Mouse (Mus musculus) limb, embryonic 11.5 days (tissue): ENCODE results near the gene Pla1a. TPM values are rescaled to one million over a fixed set of nuclear protein-coding genes. Genes with fewer than 3 reads are reported as not detected.

ENCODE experiments used
- ATAC-seq: fragments of 200-750 bp; cut with Nextera tagmentation; 2 replicates; pipeline ENCODE4 v1.8.0; 2017; ENCODE audit warnings: low read depth; ENCODE audit not compliant: insufficient number of reproducible peaks, low FRiP score, low TSS enrichment
- DNase-seq: peaks from one replicate; pipeline ENCODE4 v3.0.0-alpha.2; 2015; ENCODE audit warnings: low spot score
- H3K27ac ChIP-seq: fragments of 300-500 bp; sonication (generic); replicated peaks from 2 replicates; pipeline ENCODE4 v1.5.1; 2014; ENCODE audit warnings: low read depth, mild to moderate bottlenecking, low read length
- H3K27me3 ChIP-seq: fragments of 300-500 bp; sonication (generic); 2 replicates; pipeline ENCODE4 v1.6.1; 2014; ENCODE audit warnings: mild to moderate bottlenecking, low read length, mixed read lengths; ENCODE audit not compliant: control insufficient read depth, insufficient read depth
- H3K36me3 ChIP-seq: fragments of 300-500 bp; sonication (generic); 2 replicates; pipeline ENCODE4 v1.6.1; 2014; ENCODE audit warnings: mild to moderate bottlenecking, low read length, moderate library complexity, mixed read lengths; ENCODE audit not compliant: control insufficient read depth, insufficient read depth
- H3K4me1 ChIP-seq: fragments of 300-500 bp; sonication (generic); 2 replicates; pipeline ENCODE4 v1.6.1; 2014; ENCODE audit warnings: low read length, mixed read lengths; ENCODE audit not compliant: control insufficient read depth, insufficient read depth
- H3K4me2 ChIP-seq: fragments of 300-500 bp; sonication (generic); 2 replicates; pipeline ENCODE4 v1.6.1; 2014; ENCODE audit warnings: low read depth, mild to moderate bottlenecking, moderate library complexity; ENCODE audit not compliant: severe bottlenecking
- H3K4me3 ChIP-seq: fragments of 300-500 bp; sonication (generic); 2 replicates; pipeline ENCODE4 v1.5.1; 2014; ENCODE audit warnings: low read depth, low read length
- H3K9ac ChIP-seq: fragments of 300-500 bp; sonication (generic); 2 replicates; pipeline ENCODE4 v1.6.1; 2014; ENCODE audit warnings: mild to moderate bottlenecking, low read length
- H3K9me3 ChIP-seq: fragments of 300-500 bp; sonication (generic); 2 replicates; pipeline ENCODE4 v1.6.1; 2016; ENCODE audit warnings: low read length; ENCODE audit not compliant: control insufficient read depth
- WGBS: fragments of 180-500 bp; shearing (Covaris S2); extraction: QIAGEN DNeasy Blood & Tissue Kit; methylation state at CpG from one replicate; pipeline ENCODE4 v1.1.7; 2014; 5-methylcytosine and 5-hydroxymethylcytosine counted together
- polyA plus RNA-seq: library from polyadenylated mRNA; unstranded; fragments of >200 nt; fragmentation: Nextera tagmentation; extraction: Ambion mirVana; gene quantifications from 2 replicates; pipeline ENCODE4 v1.2.1, GENCODE M21; 2014

The Pla1a gene
- polyA plus RNA-seq, 1 experiment from 2014 or later, result 0.07 TPM

DNA sequence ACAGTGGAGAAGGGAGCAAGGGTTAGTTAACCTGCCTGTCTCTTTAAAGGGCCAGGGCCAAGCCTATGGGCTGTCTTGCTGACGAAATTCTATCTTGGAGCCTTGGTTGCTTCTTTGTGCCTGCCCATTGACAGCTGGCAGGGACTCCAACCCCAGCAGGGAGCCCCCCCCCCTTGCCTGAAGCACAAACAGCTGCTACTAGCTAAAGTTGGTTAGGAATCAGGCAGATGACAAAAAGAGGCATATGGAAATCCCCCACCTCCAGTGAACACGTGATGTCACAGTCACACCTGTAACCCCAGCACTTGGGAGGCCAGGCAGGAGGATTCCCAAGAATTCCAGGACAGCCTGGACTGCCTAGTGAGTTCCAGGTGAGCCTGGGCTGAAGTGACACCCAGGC lies 72.6 kb downstream of the Pla1a start:
- Histone ChIP-seq H3K4me3 (no peak overlapping the region), H3K36me3 (no peaks in the 10 kb centered on the region), H3K9me3 (no peaks in the 10 kb centered on the region), H3K4me2 (no peak overlapping the region), H3K27me3 (no peaks in the 10 kb centered on the region), H3K27ac (no peak overlapping the region), H3K4me1 (peaks cover 8% of the 10 kb centered on the region; the same call in 1 of the 2 replicates), H3K9ac (no peak overlapping the region)
- DNase-seq (no peak), ATAC-seq (no peak)
- WGBS, result 28% methylated on average over 2 of the region's 2 CpGs

DNA sequence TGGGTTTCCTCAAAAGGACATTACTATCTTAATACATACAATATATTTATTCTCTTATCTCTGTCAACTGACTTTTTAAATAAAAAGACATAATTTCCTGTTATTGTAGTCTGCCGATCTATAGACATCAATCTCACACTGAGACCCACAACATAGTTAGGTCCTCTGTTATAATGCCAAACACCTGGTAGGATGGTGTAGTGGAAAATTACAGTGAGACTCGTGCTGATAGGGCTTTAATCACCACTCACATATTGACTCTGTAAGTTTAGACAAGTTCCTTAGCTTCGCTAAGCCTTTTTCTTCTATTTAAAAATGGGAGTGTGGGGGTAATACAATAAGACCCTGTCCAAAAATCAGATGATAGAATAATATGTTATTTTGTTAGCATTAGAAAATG lies 73.1 kb downstream of the Pla1a start:
- H3K36me3 ChIP-seq, result no peaks in the 10 kb centered on the region
- H3K27me3 ChIP-seq, result no peaks in the 10 kb centered on the region
- DNase-seq, result no peak
- H3K4me3 ChIP-seq, result no peak overlapping the region
- H3K4me2 ChIP-seq, result no peak overlapping the region
- WGBS, result 81% methylated on average over 3 of the region's 3 CpGs
- peaks cover 8% of the 10 kb centered on the region; the same call in 1 of the 2 replicates for H3K4me1 ChIP-seq
- no peak overlapping the region for H3K27ac ChIP-seq
- no peaks in the 10 kb centered on the region for H3K9me3 ChIP-seq
- no peak for ATAC-seq
- H3K9ac ChIP-seq, result no peak overlapping the region

DNA sequence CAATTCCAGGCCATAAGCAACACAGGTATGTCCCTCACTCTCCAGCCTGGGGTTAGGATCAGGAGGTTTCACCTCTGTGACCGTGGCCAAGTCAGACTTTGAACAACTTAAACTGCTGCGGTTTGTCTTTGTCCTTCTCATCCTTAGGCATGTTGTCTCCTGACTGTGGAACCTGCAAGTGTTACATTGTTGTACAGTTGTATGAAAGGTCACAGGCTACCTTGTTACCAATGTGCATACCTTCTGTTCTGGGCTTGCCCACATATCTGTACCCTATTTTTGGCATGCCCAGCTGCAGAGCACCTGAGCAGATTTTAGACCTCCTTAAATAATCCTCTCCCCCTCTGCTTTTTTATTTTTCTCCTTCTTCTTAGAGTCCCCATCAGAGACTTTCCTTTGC lies 73.7 kb downstream of the Pla1a start:
- Histone ChIP-seq H3K27ac (no peak overlapping the region), H3K4me1 (peaks cover 8% of the 10 kb centered on the region; the same call in 1 of the 2 replicates), H3K9ac (no peak overlapping the region), H3K4me2 (no peak overlapping the region), H3K36me3 (no peaks in the 10 kb centered on the region), H3K9me3 (no peaks in the 10 kb centered on the region), H3K27me3 (no peaks in the 10 kb centered on the region), H3K4me3 (no peak overlapping the region)
- no peak for ATAC-seq
- 87% methylated on average over 2 of the region's 2 CpGs for WGBS
- no peak for DNase-seq

DNA sequence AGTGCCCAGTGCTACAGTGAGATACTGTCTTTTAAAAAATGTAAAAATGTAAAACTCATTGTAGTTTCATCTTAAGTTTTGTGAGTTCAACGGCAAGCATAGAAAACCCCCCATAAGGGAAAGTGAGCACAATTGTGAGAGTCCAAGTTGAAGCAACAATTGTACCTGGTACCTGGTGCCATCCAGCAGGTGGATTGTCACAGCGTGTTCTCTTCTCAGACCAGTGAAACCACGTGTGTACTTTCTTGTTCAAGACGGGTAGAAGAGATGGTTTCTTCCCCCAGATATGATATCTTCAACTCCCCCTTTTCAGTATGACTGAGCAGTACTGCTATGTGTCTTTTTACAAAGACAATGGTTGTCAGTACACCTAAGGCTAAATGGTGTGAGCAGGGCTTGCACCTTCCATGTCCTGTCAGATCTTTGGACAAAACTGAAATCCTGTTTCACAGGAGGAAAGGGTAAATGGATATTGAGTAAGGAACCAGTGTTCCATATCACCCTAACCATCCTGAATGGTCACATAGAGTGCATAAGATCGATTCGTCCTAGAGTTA lies 74.6 kb downstream of the Pla1a start:
- H3K27ac ChIP-seq, result no peak overlapping the region
- WGBS, result 93% methylated on average over 6 of the region's 6 CpGs
- H3K9ac ChIP-seq, result no peak overlapping the region
- H3K36me3 ChIP-seq, result no peaks in the 10 kb centered on the region
- peaks cover 8% of the 10 kb centered on the region; the same call in 1 of the 2 replicates for H3K4me1 ChIP-seq
- no peaks in the 10 kb centered on the region for H3K27me3 ChIP-seq
- no peaks in the 10 kb centered on the region for H3K9me3 ChIP-seq
- no peak overlapping the region for H3K4me2 ChIP-seq
- H3K4me3 ChIP-seq, result no peak overlapping the region
- ATAC-seq (no peak), DNase-seq (no peak)

DNA sequence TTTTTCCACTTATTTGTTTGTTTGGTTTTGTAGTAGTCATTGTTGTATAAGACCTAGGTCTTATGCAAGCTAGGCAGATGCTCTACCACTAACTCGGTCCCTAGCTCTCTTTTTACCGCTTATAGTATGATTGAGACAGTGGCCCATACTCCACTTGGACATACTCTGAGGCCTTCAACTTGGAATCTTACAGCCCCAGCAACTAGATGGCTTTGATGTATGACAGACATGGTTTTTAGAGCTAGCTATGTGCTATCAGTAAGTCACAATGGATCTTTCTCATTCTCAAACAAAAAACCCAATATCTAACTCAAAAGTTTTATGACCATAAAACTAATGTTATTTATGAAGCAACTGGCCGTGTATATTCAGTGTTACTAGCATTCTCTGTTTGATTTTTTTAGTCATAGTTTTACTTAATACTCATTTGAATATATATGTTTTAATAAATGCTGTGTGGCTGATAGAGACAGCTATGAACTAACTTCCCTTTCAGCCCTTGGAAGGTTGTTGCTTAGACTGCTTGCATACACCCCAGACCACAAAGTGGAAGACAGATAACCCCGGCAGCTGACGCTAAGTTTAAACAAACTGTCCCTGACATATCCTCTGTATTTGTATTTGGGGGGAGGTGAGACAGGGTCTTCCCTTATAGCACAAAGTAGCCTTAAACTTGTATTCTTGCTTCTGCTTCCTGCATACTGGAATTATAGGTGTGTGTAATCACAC lies 78.6 kb downstream of the Pla1a start:
- no peaks in the 10 kb centered on the region for H3K9me3 ChIP-seq
- H3K4me1 ChIP-seq, result no peaks in the 10 kb centered on the region
- ATAC-seq, result no peak
- no peak for DNase-seq
- H3K27me3 ChIP-seq, result no peaks in the 10 kb centered on the region
- WGBS, result 92% methylated on average over 5 of the region's 5 CpGs
- H3K36me3 ChIP-seq, result peaks cover 2% of the 10 kb centered on the region
- no peak overlapping the region for H3K27ac ChIP-seq
- no peak overlapping the region for H3K4me3 ChIP-seq
- no peak overlapping the region for H3K4me2 ChIP-seq
- no peak overlapping the region for H3K9ac ChIP-seq

DNA sequence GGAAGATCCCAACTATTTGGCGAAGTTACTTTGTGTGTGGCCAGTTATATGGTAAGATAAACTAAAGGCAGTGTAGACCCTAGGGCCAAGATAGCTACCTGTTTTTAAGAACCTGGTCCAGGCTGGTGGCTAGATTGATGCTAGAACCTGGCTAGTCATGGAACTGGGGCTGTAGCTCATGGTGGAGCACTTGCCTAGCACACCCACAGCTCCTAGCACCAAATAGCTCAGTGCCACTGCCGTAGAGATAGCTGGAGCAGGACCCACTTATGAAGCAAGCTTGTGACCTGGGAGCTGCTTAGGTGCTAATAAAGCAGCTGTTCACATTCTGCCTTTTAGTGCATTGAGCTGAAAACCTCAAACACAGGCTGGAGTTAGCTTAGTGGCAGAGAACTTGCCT lies 79.3 kb downstream of the Pla1a start:
- no peak overlapping the region for H3K27ac ChIP-seq
- no peaks in the 10 kb centered on the region for H3K9me3 ChIP-seq
- 90% methylated on average over 2 of the region's 2 CpGs for WGBS
- no peak for ATAC-seq
- DNase-seq, result no peak
- peaks cover 2% of the 10 kb centered on the region for H3K36me3 ChIP-seq
- H3K4me2 ChIP-seq, result no peak overlapping the region
- no peaks in the 10 kb centered on the region for H3K27me3 ChIP-seq
- H3K9ac ChIP-seq, result no peak overlapping the region
- H3K4me3 ChIP-seq, result no peak overlapping the region
- no peaks in the 10 kb centered on the region for H3K4me1 ChIP-seq

DNA sequence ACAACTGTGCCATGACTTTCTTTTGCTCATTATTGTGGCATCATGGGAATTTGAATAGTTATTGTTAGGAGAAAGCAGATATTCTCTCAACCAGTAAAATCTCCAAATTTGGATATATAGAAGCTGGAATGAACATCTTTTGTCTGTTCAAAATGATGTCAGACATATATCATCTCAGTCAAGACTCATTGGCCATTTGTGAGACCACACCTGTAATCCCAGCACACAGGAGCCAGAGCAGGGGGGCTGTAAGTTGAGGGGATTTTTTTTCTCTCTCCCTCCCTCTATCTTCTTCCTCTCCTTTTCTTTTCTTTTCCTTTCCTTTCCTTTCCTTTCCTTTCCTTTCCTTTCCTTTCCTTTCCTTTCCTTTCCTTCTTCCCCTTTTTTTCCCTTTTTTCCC lies 80.1 kb downstream of the Pla1a start:
- Histone ChIP-seq H3K4me3 (no peak overlapping the region), H3K9ac (no peak overlapping the region), H3K4me2 (no peak overlapping the region), H3K36me3 (peaks cover 2% of the 10 kb centered on the region), H3K9me3 (no peaks in the 10 kb centered on the region), H3K27me3 (no peaks in the 10 kb centered on the region), H3K27ac (no peak overlapping the region), H3K4me1 (peaks cover under 1% of the 10 kb centered on the region; the same call in 1 of the 2 replicates)
- ATAC-seq (no peak), DNase-seq (no peak)

DNA sequence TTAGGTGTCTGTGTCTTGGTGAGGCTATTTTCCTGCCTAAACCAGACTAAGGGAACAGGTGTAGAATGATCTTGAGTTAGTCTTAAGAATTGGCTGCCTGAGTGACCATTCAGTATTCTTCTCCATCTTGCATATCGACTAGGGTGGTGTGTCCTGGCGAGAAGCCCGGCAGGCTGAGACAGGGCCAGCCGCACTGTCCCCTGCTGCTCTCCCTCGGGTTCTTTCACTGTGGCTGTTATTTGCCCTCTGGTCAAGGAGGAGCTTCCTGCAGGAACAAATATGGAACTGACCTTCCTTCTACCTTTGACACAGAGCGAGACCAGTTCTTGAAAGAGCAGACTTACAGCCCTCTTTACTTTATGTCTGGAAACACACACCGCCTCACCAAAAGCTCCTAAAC lies 80.9 kb downstream of the Pla1a start:
- ATAC-seq (no peak), DNase-seq (no peak)
- H3K36me3 ChIP-seq, result peaks cover 2% of the 10 kb centered on the region
- no peaks in the 10 kb centered on the region for H3K27me3 ChIP-seq
- peaks cover 4% of the 10 kb centered on the region for H3K4me1 ChIP-seq
- H3K27ac ChIP-seq, result no peak overlapping the region
- no peak overlapping the region for H3K4me2 ChIP-seq
- 95% methylated on average over 7 of the region's 7 CpGs for WGBS
- no peak overlapping the region for H3K9ac ChIP-seq
- no peaks in the 10 kb centered on the region for H3K9me3 ChIP-seq
- H3K4me3 ChIP-seq, result no peak overlapping the region

DNA sequence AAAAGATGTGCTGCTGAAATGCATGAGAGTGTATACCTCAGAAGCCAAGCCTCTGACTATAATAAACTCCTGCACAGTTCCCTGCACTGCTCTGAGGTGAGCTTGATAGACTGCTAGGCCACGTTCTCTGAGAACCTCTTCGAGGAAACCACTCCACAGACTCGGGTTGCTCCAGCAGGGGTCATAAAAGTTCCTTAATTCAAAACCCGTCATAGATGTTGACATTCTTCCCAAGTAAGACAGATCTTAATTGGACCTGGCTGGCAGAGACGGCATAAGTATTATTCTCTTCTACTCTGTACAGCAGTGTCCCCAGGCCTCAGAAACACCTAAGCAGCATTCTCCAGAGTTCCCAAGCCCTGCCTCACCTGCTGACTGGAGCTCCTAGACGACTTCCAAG lies 82.0 kb downstream of the Pla1a start:
- no peaks in the 10 kb centered on the region for H3K27me3 ChIP-seq

More for the DNA sequence above, 82.0 kb downstream of the Pla1a start:
- H3K4me1 ChIP-seq, result peaks cover 4% of the 10 kb centered on the region
- H3K4me2 ChIP-seq, result no peak overlapping the region
- no peak overlapping the region for H3K4me3 ChIP-seq
- no peak overlapping the region for H3K27ac ChIP-seq
- no peak overlapping the region for H3K9ac ChIP-seq
- H3K36me3 ChIP-seq, result peaks cover 2% of the 10 kb centered on the region
- ATAC-seq (no peak), DNase-seq (no peak)
- 76% methylated on average over 6 of the region's 6 CpGs for WGBS
- H3K9me3 ChIP-seq, result no peaks in the 10 kb centered on the region
